Mouse (Mus musculus): Measurements from ENCODE around the gene Ak1.

GRCm38 (mm10) chr2:32665345-32665744, 43.8 kb downstream of the Ak1 start:
- no peak for TF ChIP-seq HCFC1 (IDR thresholded peaks at IDR 0.05; ENCODE audit: borderline replicate concordance, insufficient read depth, low read length)
- TF ChIP-seq MAFK (IDR thresholded peaks at IDR 0.05; ENCODE audit: insufficient read depth, low read depth, low read length): no peak
- TF ChIP-seq CHD2 (IDR thresholded peaks at IDR 0.05; ENCODE audit: low read depth, low read length): no peak
- TF ChIP-seq ZC3H11A (IDR thresholded peaks at IDR 0.05; ENCODE audit: borderline replicate concordance, low read depth, low read length): no peak
- no peak for TF ChIP-seq ZNF384 (IDR thresholded peaks at IDR 0.05; ENCODE audit: low read depth, low read length)

All from ES-E14 (cell line).